9 mouse cellular contexts compared by ENCODE assay signal in the genomic region with DNA sequence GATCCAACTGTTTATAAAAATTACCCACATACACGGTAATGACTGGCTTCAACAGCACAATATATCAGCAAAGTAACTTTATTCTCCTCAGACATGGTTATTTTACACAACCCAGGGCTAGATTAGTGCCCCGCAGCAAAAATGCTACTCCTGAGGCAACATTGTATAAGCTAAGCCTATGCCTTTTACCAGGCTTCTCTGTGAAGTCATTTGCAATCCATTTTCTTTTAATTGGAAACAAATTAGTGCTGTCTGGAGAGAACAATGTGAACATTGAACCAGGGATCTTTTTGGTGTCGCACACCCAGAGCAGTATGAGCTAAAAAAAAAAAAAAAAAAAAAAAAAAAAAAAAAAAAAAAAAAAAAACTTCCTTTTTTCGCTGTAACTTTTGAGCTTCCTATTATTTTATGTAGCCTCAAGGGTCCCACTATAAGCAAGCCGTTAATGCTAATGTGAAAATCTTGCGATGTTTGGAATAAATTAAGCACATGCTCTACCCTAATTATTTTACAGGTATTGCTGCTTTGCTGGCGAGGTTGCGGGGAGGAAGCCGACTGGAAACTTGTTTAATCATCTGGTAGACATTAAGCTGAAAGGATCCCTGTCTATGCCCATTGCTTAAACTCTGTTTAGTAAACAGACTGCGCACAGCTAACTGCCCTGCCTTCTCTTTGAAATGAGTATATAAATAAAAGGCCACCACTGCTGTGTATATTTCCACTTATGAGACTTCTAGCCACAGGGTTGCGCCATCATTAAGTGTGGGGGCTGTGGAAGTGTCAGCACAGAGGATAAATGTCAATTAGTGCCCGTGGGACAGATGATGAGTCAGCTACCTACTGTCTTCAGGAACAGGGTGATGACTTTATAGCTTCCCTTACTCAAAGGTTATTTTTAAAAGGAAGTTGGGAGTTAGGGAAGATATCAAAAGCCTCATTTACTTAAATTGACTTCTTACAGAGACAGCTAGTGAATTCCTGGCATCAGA.
DNase-seq lines count a peak whose midpoint lies in the region; ATAC-seq lines count a peak whose summit lies in the region.
"Had no signal": no experiment of that assay in that cellular context is flagged by ENCODE, and none has a peak within 500 bp of the region (broad histone marks: within the 10 kb centered on the region; RNA-seq: fewer than 3 reads in every experiment).

No protein-coding gene starts in this region.

- no peak overlapping the region for H3K4me2 ChIP-seq in midbrain, embryonic 15.5 days
- no peak overlapping the region for H3K4me2 ChIP-seq in midbrain, embryonic 13.5 days (replicated peaks)

- ATAC-seq in midbrain, embryonic 15.5 days (replicated peaks), result 0 out of 2 replicates have a peak, but pooled peaks have one; percentile 39
- ATAC-seq in midbrain, embryonic 13.5 days, result no peak

- 53% methylated on average over 12 of the region's 12 CpGs for WGBS in midbrain, embryonic 15.5 days
- 58% methylated on average over 12 of the region's 12 CpGs for WGBS in midbrain, embryonic 13.5 days
- 24% methylated on average over 12 of the region's 12 CpGs for WGBS in embryonic facial prominence, embryonic 10.5 days

- no peaks in the 10 kb centered on the region for H3K36me3 ChIP-seq in midbrain, embryonic 15.5 days (replicated peaks)
- no peaks in the 10 kb centered on the region for H3K36me3 ChIP-seq in midbrain, embryonic 13.5 days
- no peaks in the 10 kb centered on the region for H3K36me3 ChIP-seq in embryonic facial prominence, embryonic 10.5 days (replicated peaks)

- H3K4me1 ChIP-seq in midbrain, embryonic 15.5 days, result no peaks in the 10 kb centered on the region
- H3K4me1 ChIP-seq in midbrain, embryonic 13.5 days (replicated peaks), result peaks cover 3% of the 10 kb centered on the region; the same call in 1 of the 2 replicates
- H3K4me1 ChIP-seq in embryonic facial prominence, embryonic 10.5 days, result peaks cover 30% of the 10 kb centered on the region

- no peaks in the 10 kb centered on the region for H3K27me3 ChIP-seq in midbrain, embryonic 15.5 days (replicated peaks)
- H3K27me3 ChIP-seq in midbrain, embryonic 13.5 days, result no peaks in the 10 kb centered on the region
- H3K27me3 ChIP-seq in embryonic facial prominence, embryonic 10.5 days (replicated peaks; ENCODE audit: low read depth, poor library complexity, severe bottlenecking), result no peaks in the 10 kb centered on the region

- H3K9ac ChIP-seq in midbrain, embryonic 15.5 days, result no peak overlapping the region
- H3K9ac ChIP-seq in midbrain, embryonic 13.5 days (replicated peaks), result no peak overlapping the region

- H3K9me3 ChIP-seq in midbrain, embryonic 15.5 days, result no peaks in the 10 kb centered on the region
- no peaks in the 10 kb centered on the region for H3K9me3 ChIP-seq in midbrain, embryonic 13.5 days
- H3K9me3 ChIP-seq in embryonic facial prominence, embryonic 10.5 days, result no peaks in the 10 kb centered on the region

- H3K4me3 ChIP-seq in midbrain, embryonic 15.5 days, result no peak overlapping the region
- H3K4me3 ChIP-seq in midbrain, embryonic 13.5 days (replicated peaks), result no peak overlapping the region
- H3K4me3 ChIP-seq in embryonic facial prominence, embryonic 10.5 days, result peak overlapping the region; percentile 32; the same call in 1 of the 2 replicates
- H3K4me3 ChIP-seq: heart, adult 2 months had no signal

- peak; percentile 35 for DNase-seq in embryonic facial prominence, embryonic 10.5 days (ENCODE audit: low spot score)
- DNase-seq in hindlimb bud, embryonic 11.5 days (ENCODE audit: extremely low spot score, low read depth, low spot score), result peak; percentile 41
- DNase-seq in retina, postnatal 1 day, result peak; percentile 45
- DNase-seq in spleen, postnatal 4 days (ENCODE audit: low spot score in 2 of 2), result no peak
- no peak for DNase-seq in frontal cortex, adult 2 months (ENCODE audit: extremely low spot score in 1 of 2, low spot score in 1 of 2)
- no peak for DNase-seq in heart, adult 8-10 months (ENCODE audit: low spot score)
- DNase-seq: heart, adult 2 months had no signal

- no peak overlapping the region for H3K27ac ChIP-seq in midbrain, embryonic 15.5 days
- H3K27ac ChIP-seq in midbrain, embryonic 13.5 days, result no peak overlapping the region
- H3K27ac ChIP-seq in embryonic facial prominence, embryonic 10.5 days (replicated peaks), result peak overlapping the region; percentile 66; the same call in 1 of the 2 replicates
- H3K27ac ChIP-seq: heart, adult 2 months had no signal

Comparison
In these comparisons a context has a peak if more than half of its experiments do, and no peak if none do; other contexts are left out.
1. DNase-seq: peak in embryonic facial prominence, embryonic 10.5 days (single experiment), hindlimb bud, embryonic 11.5 days (single experiment) and retina, postnatal 1 day (single experiment); none in spleen, postnatal 4 days (0 of 2), frontal cortex, adult 2 months (0 of 2) and heart, adult 8-10 months (single experiment).